Mouse (Mus musculus): ENCODE results near the gene Scd2.
"Not testable (repeated sequence)": the region's sequence is repeated elsewhere in the genome, so short reads cannot be mapped to it uniquely, and the experiment has no call there.

DNA sequence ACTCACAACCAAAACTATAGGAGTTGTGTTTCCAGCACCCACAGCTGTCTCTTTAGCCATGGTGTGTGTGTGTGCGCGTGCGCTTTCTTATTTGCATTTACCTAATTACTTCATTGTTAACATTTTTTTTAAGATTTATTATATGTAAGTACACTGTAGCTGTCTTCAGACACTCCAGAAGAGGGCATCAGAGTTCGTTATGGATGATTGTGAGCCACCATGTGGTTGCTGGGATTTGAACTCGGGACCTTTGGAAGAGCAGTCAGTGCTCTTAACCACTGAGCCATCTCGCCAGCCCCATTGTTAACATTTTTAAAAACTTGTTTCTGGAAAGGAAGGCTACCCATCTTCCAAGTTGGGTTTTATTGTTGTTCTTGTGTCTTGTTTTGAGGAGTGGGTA is 42.3 kb upstream of the Scd2 start:
- TF ChIP-seq EP300, CTCF (IDR thresholded peaks at IDR 0.05; ENCODE audit: low read depth): not testable (repeated sequence)

All from liver, postnatal 0 days (tissue).